Mouse (Mus musculus) stomach, postnatal 0 days (tissue): ENCODE measurements around the gene Cnksr1. TPM values are rescaled to one million over a fixed set of nuclear protein-coding genes. Genes with fewer than 3 reads are reported as not detected.

ENCODE experiments used
- ATAC-seq: fragments of 200-750 bp; cut with Nextera tagmentation; 2 replicates; pipeline ENCODE4 v1.8.0; 2017; ENCODE audit not compliant: low FRiP score, low TSS enrichment
- DNase-seq: peaks from one replicate; pipeline ENCODE4 v3.0.0-alpha.2; 2016; ENCODE audit warnings: low spot score
- H3K27ac ChIP-seq: fragments of 300-500 bp; sonication (generic); replicated peaks from 2 replicates; pipeline ENCODE4 v1.5.1; 2014; ENCODE audit warnings: mild to moderate bottlenecking, control low read depth
- H3K27me3 ChIP-seq: fragments of 300-500 bp; sonication (generic); 2 replicates; pipeline ENCODE4 v1.6.1; 2014; ENCODE audit warnings: low read length; ENCODE audit not compliant: control insufficient read depth, insufficient read depth
- H3K36me3 ChIP-seq: fragments of 300-500 bp; sonication (generic); 2 replicates; pipeline ENCODE4 v1.6.1; 2014; ENCODE audit warnings: low read length, mixed read lengths; ENCODE audit not compliant: control insufficient read depth, insufficient read depth
- H3K4me1 ChIP-seq: fragments of 300-500 bp; sonication (generic); replicated peaks from 2 replicates; pipeline ENCODE4 v1.6.1; 2014; ENCODE audit warnings: antibody characterized with exemption; ENCODE audit not compliant: control insufficient read depth, insufficient read depth
- H3K4me2 ChIP-seq: fragments of 300-500 bp; sonication (generic); replicated peaks from 2 replicates; pipeline ENCODE4 v1.6.1; 2014; ENCODE audit warnings: low read depth, mild to moderate bottlenecking, control low read depth, moderate library complexity
- H3K4me3 ChIP-seq: fragments of 300-500 bp; sonication (generic); 2 replicates; pipeline ENCODE4 v1.5.1; 2014; ENCODE audit warnings: low read depth, low read length, control low read depth
- H3K9ac ChIP-seq: fragments of 300-500 bp; sonication (generic); 2 replicates; pipeline ENCODE4 v1.6.1; 2014; ENCODE audit warnings: mild to moderate bottlenecking, low read length, control low read depth, mixed read lengths
- H3K9me3 ChIP-seq: fragments of 300-500 bp; sonication (generic); 2 replicates; pipeline ENCODE4 v1.6.1; 2016; ENCODE audit warnings: low read length; ENCODE audit not compliant: control insufficient read depth
- CTCF ChIP-seq: IDR thresholded peaks from 2 replicates; pipeline ENCODE4 v1.5.1; 2016; ENCODE audit warnings: antibody characterized with exemption, low read depth, mild to moderate bottlenecking, moderate library complexity
- EP300 ChIP-seq: optimal IDR thresholded peaks from 2 replicates; pipeline ENCODE3; 2016; ENCODE audit warnings: antibody characterized with exemption
- WGBS: fragments of 180-500 bp; shearing (Covaris S2); extraction: QIAGEN DNeasy Blood & Tissue Kit; methylation state at CpG from one replicate; pipeline ENCODE4 v1.1.7; 2014; 5-methylcytosine and 5-hydroxymethylcytosine counted together
- polyA plus RNA-seq: library from polyadenylated mRNA; unstranded; fragments of >200 nt; fragmentation: Nextera tagmentation; extraction: Ambion mirVana; gene quantifications from 2 replicates; pipeline ENCODE4 v1.2.1, GENCODE M21; 2015

Gene Cnksr1
- 9.4 and 9.5 TPM in 2 replicates for polyA plus RNA-seq

DNA sequence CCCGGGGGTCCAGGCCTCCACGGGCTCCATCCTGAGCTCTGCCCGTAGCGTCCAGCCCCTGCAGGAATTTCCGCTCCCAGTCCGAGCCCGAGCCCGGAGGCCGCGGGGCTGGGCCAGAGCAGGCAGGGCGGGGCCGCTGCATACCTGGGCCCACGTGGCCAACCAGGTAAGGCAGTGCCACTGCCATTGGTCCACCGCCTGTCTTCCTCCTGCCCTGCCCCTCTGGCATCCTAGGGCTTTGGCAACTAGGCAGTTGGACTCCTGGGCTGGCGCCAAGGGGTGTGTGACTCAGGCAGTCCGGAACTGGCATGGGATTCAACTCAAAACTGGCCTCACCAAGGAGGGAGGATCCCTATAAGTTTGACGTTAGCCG lies at the start of gene Cnksr1:
Gene Cnksr1 (minus strand): TSS at position 121 of the 373 bp plus-strand sequence.
- DNase-seq (peak; percentile 98), ATAC-seq (peak; percentile 98)
- H3K4me1 ChIP-seq, result no peaks in the 10 kb centered on the region
- H3K27ac ChIP-seq, result peak within 1 kb of the TSS; percentile 91
- no peaks in the 10 kb centered on the region for H3K36me3 ChIP-seq
- peak within 1 kb of the TSS; percentile 46 for H3K4me3 ChIP-seq
- H3K27me3 ChIP-seq, result no peaks in the 10 kb centered on the region
- H3K9ac ChIP-seq, result peak within 1 kb of the TSS; percentile 59
- 2% methylated on average over 18 of the region's 18 CpGs for WGBS
- peak within 1 kb of the TSS; percentile 50 for H3K4me2 ChIP-seq
- H3K9me3 ChIP-seq, result no peaks in the 10 kb centered on the region
- TF ChIP-seq EP300 (no peak), CTCF (0 out of 2 replicates have a peak, but pooled peaks have one; percentile 1)

GRCm38 (mm10) chr4:134287575-134288025 lies 49.4 kb upstream of the Cnksr1 start, which contains the start of gene Pdik1l:
Gene Pdik1l, minus strand, starts transcription at chr4:134287895.
- H3K27me3 ChIP-seq, result no peaks in the 10 kb centered on the region
- H3K4me1 ChIP-seq, result 0 out of 2 replicates have a peak, but pooled peaks cover 3% of the 10 kb centered on the region
- peak within 1 kb of the TSS; percentile 97 for H3K9ac ChIP-seq
- no peaks in the 10 kb centered on the region for H3K36me3 ChIP-seq
- peak within 1 kb of the TSS; percentile 95 for H3K4me3 ChIP-seq
- under 1% methylated on average over 41 of the region's 43 CpGs for WGBS
- peak within 1 kb of the TSS; percentile 96 for H3K4me2 ChIP-seq
- H3K27ac ChIP-seq, result peak within 1 kb of the TSS; percentile 99
- no peak for TF ChIP-seq EP300
- 0 out of 2 replicates have a peak, but pooled peaks have one; percentile 6 for TF ChIP-seq CTCF
- ATAC-seq (peak; percentile 83), DNase-seq (peak; percentile 85)
- no peaks in the 10 kb centered on the region for H3K9me3 ChIP-seq

DNA sequence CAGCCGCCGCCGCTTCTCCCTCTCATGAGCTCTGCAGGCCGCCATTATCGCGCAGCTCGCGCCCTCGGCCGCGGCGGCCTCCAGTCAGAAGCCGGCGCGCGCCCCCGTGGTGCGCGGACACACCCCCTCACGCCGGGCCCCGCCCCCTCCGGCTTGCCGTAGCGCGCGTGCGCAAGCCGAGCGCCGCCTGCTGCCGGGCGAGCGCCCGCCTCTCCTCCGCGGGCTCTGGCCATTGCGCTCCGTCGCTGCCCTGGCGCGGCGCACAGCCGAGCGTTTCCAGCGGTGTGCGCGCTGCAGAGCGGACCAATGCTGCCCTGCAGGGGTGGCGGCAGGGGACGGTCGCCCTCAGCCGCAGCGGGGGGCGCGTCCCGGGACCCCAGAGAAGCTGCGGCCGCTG lies 49.0 kb upstream of the Cnksr1 start:
- Histone ChIP-seq H3K9me3 (no peaks in the 10 kb centered on the region), H3K4me2 (peak overlapping the region; percentile 96), H3K4me3 (peak overlapping the region; percentile 95), H3K27ac (peak overlapping the region; percentile 99), H3K27me3 (no peaks in the 10 kb centered on the region), H3K36me3 (peaks cover under 1% of the 10 kb centered on the region; the same call in 1 of the 2 replicates), H3K4me1 (0 out of 2 replicates have a peak, but pooled peaks cover 3% of the 10 kb centered on the region), H3K9ac (peak overlapping the region; percentile 97)
- peak; percentile 97 for DNase-seq
- peak; percentile 92 for ATAC-seq
- under 1% methylated on average over 53 of the region's 59 CpGs for WGBS
- TF ChIP-seq EP300, result no peak
- TF ChIP-seq CTCF, result peak; percentile 56; the same call in 1 of the 2 replicates

GRCm38 (mm10) chr4:134286226-134287167 lies 48.3 kb upstream of the Cnksr1 start:
- 1% methylated on average over 54 of the region's 59 CpGs for WGBS
- peak; percentile 59 for DNase-seq
- H3K36me3 ChIP-seq, result peaks cover 6% of the 10 kb centered on the region; the same call in 1 of the 2 replicates

DNA sequence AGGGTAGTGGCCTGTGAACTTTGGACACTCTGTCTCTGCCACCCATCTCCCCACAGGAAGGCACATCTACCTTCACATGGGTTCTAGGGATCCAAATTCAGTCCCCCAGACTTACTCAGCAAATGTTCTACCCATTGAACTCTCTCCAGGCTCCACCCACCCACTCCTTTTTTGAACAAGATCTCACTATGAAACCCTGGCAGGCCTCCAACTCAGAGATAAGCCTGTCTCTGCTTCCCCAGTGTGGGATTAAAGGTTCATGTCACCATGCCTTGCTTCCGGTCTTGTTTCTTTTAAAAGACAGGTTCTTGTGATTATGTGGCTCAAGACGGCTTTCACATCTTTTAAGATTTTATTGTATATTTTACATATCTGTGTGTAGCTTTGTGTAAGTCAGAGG lies 46.7 kb upstream of the Cnksr1 start:
- Histone ChIP-seq H3K9ac (no peak overlapping the region), H3K4me1 (0 out of 2 replicates have a peak, but pooled peaks cover 3% of the 10 kb centered on the region), H3K27ac (no peak overlapping the region), H3K4me2 (no peak overlapping the region), H3K9me3 (no peaks in the 10 kb centered on the region), H3K27me3 (no peaks in the 10 kb centered on the region), H3K4me3 (no peak overlapping the region), H3K36me3 (peaks cover 6% of the 10 kb centered on the region; the same call in 1 of the 2 replicates)
- 75% methylated on average over 2 of the region's 2 CpGs for WGBS
- no peak for TF ChIP-seq CTCF
- ATAC-seq (no peak), DNase-seq (peak; percentile 52)

More at GRCm38 (mm10) chr4:134286226-134287167, 48.3 kb upstream of the Cnksr1 start:
- H3K27me3 ChIP-seq, result no peaks in the 10 kb centered on the region
- TF ChIP-seq CTCF (no peak), EP300 (no peak)
- 0 out of 2 replicates have a peak, but pooled peaks cover 3% of the 10 kb centered on the region for H3K4me1 ChIP-seq
- H3K9me3 ChIP-seq, result no peaks in the 10 kb centered on the region
- peak overlapping the region; percentile 94 for H3K9ac ChIP-seq
- peak overlapping the region; percentile 95 for H3K4me3 ChIP-seq
- peak overlapping the region; percentile 89 for H3K27ac ChIP-seq
- peak; percentile 49 for ATAC-seq
- H3K4me2 ChIP-seq, result peak overlapping the region; percentile 96
